Mouse (Mus musculus) intestine, embryonic 14.5 days (tissue): ENCODE data around the gene Tbcel. TPM values are rescaled to one million over a fixed set of nuclear protein-coding genes. Genes with fewer than 3 reads are reported as not detected.

Experiments used
- ATAC-seq: fragments of 200-750 bp; cut with Nextera tagmentation; replicated peaks from 2 replicates; pipeline ENCODE4 v1.8.0; 2017; ENCODE audit warnings: low read depth, moderate number of reproducible peaks, moderate TSS enrichment, moderate library complexity; ENCODE audit not compliant: low FRiP score, low TSS enrichment
- DNase-seq: peaks from one replicate; pipeline ENCODE4 v3.0.0-alpha.2; 2018; ENCODE audit warnings: low spot score
- H3K27ac ChIP-seq: fragments of 300-500 bp; sonication (generic); 2 replicates; pipeline ENCODE4 v1.5.1; 2014; ENCODE audit warnings: low read depth, mild to moderate bottlenecking, control low read depth
- H3K27me3 ChIP-seq: fragments of 300-500 bp; sonication (generic); replicated peaks from 2 replicates; pipeline ENCODE4 v1.6.1; 2014; ENCODE audit warnings: low read length, control low read depth; ENCODE audit not compliant: control insufficient read depth, insufficient read depth
- H3K36me3 ChIP-seq: fragments of 300-500 bp; sonication (generic); 2 replicates; pipeline ENCODE4 v1.6.1; 2014; ENCODE audit warnings: low read length, control low read depth; ENCODE audit not compliant: control insufficient read depth, insufficient read depth
- H3K4me1 ChIP-seq: fragments of 300-500 bp; sonication (generic); replicated peaks from 2 replicates; pipeline ENCODE4 v1.6.1; 2014; ENCODE audit warnings: low read length, control low read depth, mixed read lengths; ENCODE audit not compliant: control insufficient read depth, insufficient read depth
- H3K4me2 ChIP-seq: fragments of 300-500 bp; sonication (generic); 2 replicates; pipeline ENCODE4 v1.6.1; 2014; ENCODE audit warnings: low read length
- H3K4me3 ChIP-seq: fragments of 300-500 bp; sonication (generic); 2 replicates; pipeline ENCODE4 v1.5.1; 2014; ENCODE audit warnings: low read depth, low read length, control low read depth, mixed read lengths
- H3K9ac ChIP-seq: fragments of 300-500 bp; sonication (generic); 2 replicates; pipeline ENCODE4 v1.6.1; 2014; ENCODE audit warnings: mild to moderate bottlenecking, low read length
- H3K9me3 ChIP-seq: fragments of 300-500 bp; sonication (generic); 2 replicates; pipeline ENCODE4 v1.6.1; 2016; ENCODE audit warnings: low read length, control low read depth; ENCODE audit not compliant: control insufficient read depth
- WGBS: fragments of 180-500 bp; shearing (Covaris S2); extraction: QIAGEN DNeasy Blood & Tissue Kit; methylation state at CpG from one replicate; pipeline ENCODE4 v1.1.7; 2014; 5-methylcytosine and 5-hydroxymethylcytosine counted together
- polyA plus RNA-seq: library from polyadenylated mRNA; unstranded; fragments of >200 nt; fragmentation: Nextera tagmentation; extraction: Ambion mirVana; gene quantifications from 2 replicates; pipeline ENCODE4 v1.2.1, GENCODE M21; 2014

Gene Tbcel
- polyA plus RNA-seq, 1 experiment from 2014 or later: 5.9 TPM

GRCm38 (mm10) chr9:42454364-42454763, 53.2 kb downstream of the Tbcel start:
- DNase-seq (no peak), ATAC-seq (no peak)
- Histone ChIP-seq H3K4me3 (no peak overlapping the region), H3K27ac (no peak overlapping the region), H3K4me1 (0 out of 2 replicates have a peak, but pooled peaks cover 7% of the 10 kb centered on the region), H3K9me3 (no peaks in the 10 kb centered on the region), H3K27me3 (no peaks in the 10 kb centered on the region), H3K4me2 (no peak overlapping the region), H3K36me3 (peaks cover 23% of the 10 kb centered on the region), H3K9ac (no peak overlapping the region)
- WGBS: 93% methylated on average over 8 of the region's 8 CpGs

GRCm38 (mm10) chr9:42449043-42449442, 58.6 kb downstream of the Tbcel start:
- 79% methylated on average over 6 of the region's 6 CpGs for WGBS
- no peaks in the 10 kb centered on the region for H3K4me1 ChIP-seq
- H3K27ac ChIP-seq: no peak overlapping the region
- H3K4me3 ChIP-seq: no peak overlapping the region
- ATAC-seq: no peak
- H3K4me2 ChIP-seq: no peak overlapping the region
- no peaks in the 10 kb centered on the region for H3K9me3 ChIP-seq
- no peaks in the 10 kb centered on the region for H3K27me3 ChIP-seq
- H3K36me3 ChIP-seq: peaks cover 67% of the 10 kb centered on the region
- H3K9ac ChIP-seq: no peak overlapping the region
- DNase-seq: no peak

- Histone ChIP-seq H3K36me3 (peaks cover 77% of the 10 kb centered on the region), H3K27me3 (no peaks in the 10 kb centered on the region), H3K9me3 (no peaks in the 10 kb centered on the region), H3K4me3 (no peak overlapping the region), H3K4me1 (no peaks in the 10 kb centered on the region), H3K27ac (no peak overlapping the region), H3K9ac (no peak overlapping the region), H3K4me2 (no peak overlapping the region)
- DNase-seq (no peak), ATAC-seq (no peak)
- 61% methylated on average over 8 of the region's 8 CpGs for WGBS
Measured at GRCm38 (mm10) chr9:42442100-42442499, 65.5 kb downstream of the Tbcel start.

- Histone ChIP-seq H3K4me1 (no peaks in the 10 kb centered on the region), H3K4me3 (no peak overlapping the region), H3K27ac (no peak overlapping the region), H3K4me2 (no peak overlapping the region), H3K27me3 (no peaks in the 10 kb centered on the region), H3K9me3 (no peaks in the 10 kb centered on the region), H3K9ac (no peak overlapping the region), H3K36me3 (peaks cover 82% of the 10 kb centered on the region)
- ATAC-seq (no peak), DNase-seq (no peak)
- WGBS: 72% methylated on average over 2 of the region's 2 CpGs
Measured at GRCm38 (mm10) chr9:42441234-42441633, 66.4 kb downstream of the Tbcel start.

- Histone ChIP-seq H3K4me2 (no peak overlapping the region), H3K27me3 (no peaks in the 10 kb centered on the region), H3K9ac (no peak overlapping the region), H3K4me3 (no peak overlapping the region), H3K9me3 (no peaks in the 10 kb centered on the region), H3K4me1 (no peaks in the 10 kb centered on the region), H3K36me3 (peaks cover 82% of the 10 kb centered on the region), H3K27ac (no peak overlapping the region)
- ATAC-seq (no peak), DNase-seq (no peak)
- 67% methylated on average over 4 of the region's 4 CpGs for WGBS
Measured at GRCm38 (mm10) chr9:42439446-42439845, 68.2 kb downstream of the Tbcel start.

- Histone ChIP-seq H3K36me3 (peaks cover 54% of the 10 kb centered on the region), H3K9ac (no peak overlapping the region), H3K27ac (no peak overlapping the region), H3K9me3 (no peaks in the 10 kb centered on the region), H3K4me3 (no peak overlapping the region), H3K4me2 (no peak overlapping the region), H3K4me1 (no peaks in the 10 kb centered on the region), H3K27me3 (no peaks in the 10 kb centered on the region)
- DNase-seq (no peak), ATAC-seq (no peak)
- 95% methylated on average over 2 of the region's 2 CpGs for WGBS
Measured at GRCm38 (mm10) chr9:42432155-42432554, 75.5 kb downstream of the Tbcel start.

GRCm38 (mm10) chr9:42431606-42432005, 76.0 kb downstream of the Tbcel start:
- no peaks in the 10 kb centered on the region for H3K4me1 ChIP-seq
- no peak overlapping the region for H3K27ac ChIP-seq
- H3K4me3 ChIP-seq: no peak overlapping the region
- no peak overlapping the region for H3K9ac ChIP-seq
- H3K36me3 ChIP-seq: peaks cover 51% of the 10 kb centered on the region
- no peak for DNase-seq
- ATAC-seq: no peak
- no peaks in the 10 kb centered on the region for H3K27me3 ChIP-seq
- H3K4me2 ChIP-seq: no peak overlapping the region
- no peaks in the 10 kb centered on the region for H3K9me3 ChIP-seq
- 92% methylated on average over 2 of the region's 2 CpGs for WGBS

- no peak overlapping the region for H3K4me2 ChIP-seq
- no peak for ATAC-seq
- no peak overlapping the region for H3K4me3 ChIP-seq
- H3K9me3 ChIP-seq: no peaks in the 10 kb centered on the region
- no peak overlapping the region for H3K27ac ChIP-seq
- H3K27me3 ChIP-seq: no peaks in the 10 kb centered on the region
- no peak overlapping the region for H3K9ac ChIP-seq
- 56% methylated on average over 12 of the region's 12 CpGs for WGBS
- DNase-seq: no peak
- no peaks in the 10 kb centered on the region for H3K4me1 ChIP-seq
- peaks cover 23% of the 10 kb centered on the region for H3K36me3 ChIP-seq
Measured at GRCm38 (mm10) chr9:42428060-42428924, 79.3 kb downstream of the Tbcel start.
